Mouse (Mus musculus) neural tube, embryonic 12.5 days (tissue): ENCODE measurements around the gene Agmat. TPM values are rescaled to one million over a fixed set of nuclear protein-coding genes. Genes with fewer than 3 reads are reported as not detected.

Experiments used
- ATAC-seq: fragments of 200-750 bp; cut with Nextera tagmentation; 2 replicates; pipeline ENCODE4 v1.8.0; 2017; ENCODE audit warnings: low read depth, mild to moderate bottlenecking, moderate TSS enrichment, moderate library complexity; ENCODE audit not compliant: low FRiP score
- H3K27ac ChIP-seq: fragments of 300-500 bp; sonication (generic); 2 replicates; pipeline ENCODE4 v1.5.1; 2016
- H3K27me3 ChIP-seq: fragments of 300-500 bp; sonication (generic); replicated peaks from 2 replicates; pipeline ENCODE4 v1.6.1; 2016; ENCODE audit warnings: mild to moderate bottlenecking
- H3K36me3 ChIP-seq: fragments of 300-500 bp; sonication (generic); 2 replicates; pipeline ENCODE4 v1.6.1; 2016; ENCODE audit warnings: mild to moderate bottlenecking
- H3K4me1 ChIP-seq: fragments of 300-500 bp; sonication (generic); 2 replicates; pipeline ENCODE4 v1.6.1; 2016
- H3K4me2 ChIP-seq: fragments of 300-500 bp; sonication (generic); replicated peaks from 2 replicates; pipeline ENCODE4 v1.6.1; 2016; ENCODE audit warnings: mild to moderate bottlenecking
- H3K4me3 ChIP-seq: fragments of 300-500 bp; sonication (generic); 2 replicates; pipeline ENCODE4 v1.5.1; 2016
- H3K9ac ChIP-seq: fragments of 300-500 bp; sonication (generic); 2 replicates; pipeline ENCODE4 v1.6.1; 2016; ENCODE audit warnings: mild to moderate bottlenecking
- H3K9me3 ChIP-seq: fragments of 300-500 bp; sonication (generic); 2 replicates; pipeline ENCODE4 v1.6.1; 2016; ENCODE audit warnings: mild to moderate bottlenecking
- WGBS: fragments of 180-500 bp; shearing (Covaris S2); methylation state at CpG from one replicate; pipeline ENCODE4 v1.1.7; 2016; 5-methylcytosine and 5-hydroxymethylcytosine counted together
- polyA plus RNA-seq: library from polyadenylated mRNA; unstranded; fragments of >200 nt; fragmentation: Nextera tagmentation; extraction: Ambion mirVana; gene quantifications from 2 replicates; pipeline ENCODE4 v1.2.1, GENCODE M21; 2016

Agmat gene
- polyA plus RNA-seq, 1 experiment from 2014 or later = not detected

GRCm38 (mm10) chr4:141722731-141723672 is 23.5 kb upstream of the Agmat start, which contains the start of gene Ddi2:
TSS of gene Ddi2 (minus strand) at chr4:141723419.
- WGBS = under 1% methylated on average over 96 of the region's 105 CpGs
- 0 out of 2 replicates have a peak, but pooled peaks cover 5% of the 10 kb centered on the region for H3K36me3 ChIP-seq
- peak within 1 kb of the TSS; percentile 99 for H3K4me3 ChIP-seq
- H3K27ac ChIP-seq = peak within 1 kb of the TSS; percentile 70
- H3K4me2 ChIP-seq = peak within 1 kb of the TSS; percentile 96
- peak within 1 kb of the TSS; percentile 97 for H3K9ac ChIP-seq
- H3K9me3 ChIP-seq = no peaks in the 10 kb centered on the region
- H3K4me1 ChIP-seq = peaks cover 13% of the 10 kb centered on the region
- ATAC-seq = peak; percentile 87
- no peaks in the 10 kb centered on the region for H3K27me3 ChIP-seq

DNA sequence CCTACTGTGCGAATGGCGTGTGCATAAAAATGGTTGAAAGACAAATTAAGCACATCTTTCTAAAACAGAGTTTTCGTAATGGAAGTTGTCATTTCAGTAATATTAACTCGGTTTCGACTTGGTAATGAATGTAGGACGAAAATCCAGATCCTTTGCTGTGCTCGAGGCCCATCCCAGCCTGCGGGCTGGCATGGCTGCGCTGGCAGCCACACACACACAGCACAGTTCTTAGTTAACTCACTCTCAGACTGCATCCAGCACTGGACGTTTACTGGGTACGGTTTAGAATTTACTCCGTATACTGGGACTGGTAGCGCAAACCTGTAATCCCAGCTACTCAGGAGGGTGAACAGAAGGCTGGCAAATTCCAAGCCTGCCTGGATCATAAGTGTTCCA is 22.8 kb upstream of the Agmat start:
- H3K4me3 ChIP-seq = peak overlapping the region; percentile 99
- WGBS = 9% methylated on average over 13 of the region's 13 CpGs
- ATAC-seq = peak; percentile 76
- H3K4me2 ChIP-seq = peak overlapping the region; percentile 96
- H3K27ac ChIP-seq = no peak overlapping the region
- H3K36me3 ChIP-seq = 0 out of 2 replicates have a peak, but pooled peaks cover 5% of the 10 kb centered on the region
- H3K9me3 ChIP-seq = no peaks in the 10 kb centered on the region
- H3K27me3 ChIP-seq = no peaks in the 10 kb centered on the region
- peak overlapping the region; percentile 97 for H3K9ac ChIP-seq
- peaks cover 13% of the 10 kb centered on the region for H3K4me1 ChIP-seq

GRCm38 (mm10) chr4:141724594-141724993 is 21.9 kb upstream of the Agmat start:
- Histone ChIP-seq H3K9me3 (no peaks in the 10 kb centered on the region), H3K36me3 (0 out of 2 replicates have a peak, but pooled peaks cover 5% of the 10 kb centered on the region), H3K4me1 (peaks cover 13% of the 10 kb centered on the region), H3K4me3 (no peak overlapping the region), H3K4me2 (no peak overlapping the region), H3K27me3 (no peaks in the 10 kb centered on the region), H3K27ac (no peak overlapping the region), H3K9ac (no peak overlapping the region)
- ATAC-seq = no peak
- WGBS = 66% methylated on average over 11 of the region's 11 CpGs

DNA sequence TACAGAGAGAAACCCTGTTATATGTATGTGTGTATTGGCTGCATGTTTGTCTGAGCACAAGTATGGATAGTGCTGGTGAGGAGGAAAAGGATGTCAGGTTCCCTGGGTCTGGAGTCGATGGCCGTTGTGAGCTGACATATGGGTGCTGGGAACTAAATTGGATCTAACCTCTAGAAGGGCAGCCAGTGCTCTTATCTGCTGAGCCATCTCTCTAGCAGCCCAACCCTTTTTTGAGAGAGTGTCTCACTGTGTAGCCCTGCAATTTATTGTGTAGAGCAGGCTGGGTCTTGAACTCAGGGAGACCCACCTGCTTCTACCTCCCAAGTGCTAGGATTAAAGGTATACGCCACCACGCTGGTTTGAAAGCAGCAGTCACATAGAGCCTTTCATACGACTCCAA is 21.2 kb upstream of the Agmat start:
- no peak overlapping the region for H3K9ac ChIP-seq
- H3K4me2 ChIP-seq = no peak overlapping the region
- no peaks in the 10 kb centered on the region for H3K27me3 ChIP-seq
- H3K4me1 ChIP-seq = peaks cover 13% of the 10 kb centered on the region
- H3K36me3 ChIP-seq = no peaks in the 10 kb centered on the region
- H3K27ac ChIP-seq = no peak overlapping the region
- ATAC-seq = no peak
- H3K4me3 ChIP-seq = no peak overlapping the region
- 89% methylated on average over 5 of the region's 5 CpGs for WGBS
- no peaks in the 10 kb centered on the region for H3K9me3 ChIP-seq

- peaks cover 13% of the 10 kb centered on the region for H3K4me1 ChIP-seq
- H3K4me2 ChIP-seq = no peak overlapping the region
- H3K27ac ChIP-seq = no peak overlapping the region
- no peak for ATAC-seq
- H3K9ac ChIP-seq = no peak overlapping the region
- no peaks in the 10 kb centered on the region for H3K27me3 ChIP-seq
- WGBS = 75% methylated on average over 3 of the region's 3 CpGs
- no peak overlapping the region for H3K4me3 ChIP-seq
- no peaks in the 10 kb centered on the region for H3K36me3 ChIP-seq
- no peaks in the 10 kb centered on the region for H3K9me3 ChIP-seq
Observed at GRCm38 (mm10) chr4:141725738-141726137, 20.7 kb upstream of the Agmat start.

GRCm38 (mm10) chr4:141729266-141729665 is 17.2 kb upstream of the Agmat start:
- 87% methylated on average over 3 of the region's 3 CpGs for WGBS

GRCm38 (mm10) chr4:141730401-141730800 is 16.1 kb upstream of the Agmat start:
- Histone ChIP-seq H3K9me3 (no peaks in the 10 kb centered on the region), H3K36me3 (no peaks in the 10 kb centered on the region), H3K4me2 (no peak overlapping the region), H3K4me1 (peaks cover 3% of the 10 kb centered on the region), H3K27ac (no peak overlapping the region), H3K27me3 (no peaks in the 10 kb centered on the region), H3K9ac (no peak overlapping the region), H3K4me3 (no peak overlapping the region)
- 86% methylated on average over 13 of the region's 13 CpGs for WGBS
- ATAC-seq = no peak

More at GRCm38 (mm10) chr4:141729266-141729665, 17.2 kb upstream of the Agmat start:
- no peaks in the 10 kb centered on the region for H3K9me3 ChIP-seq
- H3K4me2 ChIP-seq = no peak overlapping the region
- H3K4me1 ChIP-seq = no peaks in the 10 kb centered on the region
- H3K27me3 ChIP-seq = no peaks in the 10 kb centered on the region
- H3K36me3 ChIP-seq = no peaks in the 10 kb centered on the region
- H3K4me3 ChIP-seq = no peak overlapping the region
- no peak overlapping the region for H3K27ac ChIP-seq
- no peak overlapping the region for H3K9ac ChIP-seq
- ATAC-seq = no peak

GRCm38 (mm10) chr4:141731766-141732165 is 14.7 kb upstream of the Agmat start:
- H3K9ac ChIP-seq = no peak overlapping the region
- H3K9me3 ChIP-seq = no peaks in the 10 kb centered on the region
- H3K36me3 ChIP-seq = no peaks in the 10 kb centered on the region
- no peak overlapping the region for H3K4me3 ChIP-seq
- H3K4me2 ChIP-seq = no peak overlapping the region
- no peaks in the 10 kb centered on the region for H3K27me3 ChIP-seq
- ATAC-seq = no peak
- peaks cover 3% of the 10 kb centered on the region for H3K4me1 ChIP-seq
- WGBS = 79% methylated on average over 5 of the region's 5 CpGs
- no peak overlapping the region for H3K27ac ChIP-seq

- Histone ChIP-seq H3K27ac (no peak overlapping the region), H3K4me2 (peak overlapping the region; percentile 58), H3K9me3 (no peaks in the 10 kb centered on the region), H3K4me1 (peaks cover 3% of the 10 kb centered on the region), H3K27me3 (no peaks in the 10 kb centered on the region), H3K4me3 (peak overlapping the region; percentile 18), H3K9ac (peak overlapping the region; percentile 2; the same call in 1 of the 2 replicates), H3K36me3 (no peaks in the 10 kb centered on the region)
- ATAC-seq = peak; percentile 98
- 9% methylated on average over 24 of the region's 24 CpGs for WGBS
Observed at GRCm38 (mm10) chr4:141734446-141735205, 11.8 kb upstream of the Agmat start.

DNA sequence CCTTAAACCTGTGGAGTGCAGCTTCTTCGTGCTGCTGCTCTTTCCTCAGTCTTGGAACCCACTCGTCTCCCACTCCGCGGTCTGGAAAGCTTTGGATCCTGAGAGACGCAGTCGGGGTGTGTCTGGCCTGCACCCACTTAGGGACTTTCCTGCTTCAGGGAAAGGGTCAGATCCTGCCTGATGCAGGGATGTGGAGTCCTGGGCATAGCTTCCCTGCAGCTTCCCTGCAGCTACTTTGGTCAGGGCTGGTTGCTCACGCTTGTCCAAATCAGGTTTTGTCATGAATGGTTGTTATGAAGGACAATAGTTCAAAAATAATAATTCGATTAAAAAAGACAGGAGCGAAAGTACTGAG is 11.3 kb upstream of the Agmat start:
- Histone ChIP-seq H3K27me3 (no peaks in the 10 kb centered on the region), H3K36me3 (no peaks in the 10 kb centered on the region), H3K9ac (peak overlapping the region; percentile 2; the same call in 1 of the 2 replicates), H3K9me3 (no peaks in the 10 kb centered on the region), H3K27ac (no peak overlapping the region), H3K4me2 (peak overlapping the region; percentile 58), H3K4me1 (peaks cover 3% of the 10 kb centered on the region), H3K4me3 (peak overlapping the region; percentile 18)
- no peak for ATAC-seq
- WGBS = 25% methylated on average over 9 of the region's 9 CpGs

GRCm38 (mm10) chr4:141736856-141737255 is 9.6 kb upstream of the Agmat start:
- ATAC-seq = no peak

DNA sequence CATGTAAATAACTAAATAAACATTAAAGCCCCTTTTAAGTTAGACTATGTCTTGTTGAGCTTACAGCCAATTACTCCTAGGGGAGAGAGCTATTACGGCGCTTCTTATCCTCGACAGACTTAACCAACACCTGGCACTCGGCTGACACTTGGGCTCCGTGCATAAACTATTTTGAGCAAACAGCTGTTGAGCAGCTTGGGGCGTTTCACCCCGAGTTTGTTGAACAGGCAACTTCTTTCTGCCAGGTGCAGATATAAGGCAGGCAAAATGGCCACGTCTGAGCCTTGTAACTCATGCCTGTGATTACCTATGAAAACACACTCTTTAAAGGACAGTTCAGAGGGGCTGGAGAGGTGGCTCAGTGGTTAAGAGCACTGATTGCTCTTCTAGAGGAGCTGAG is 8.5 kb upstream of the Agmat start:
- Histone ChIP-seq H3K4me3 (no peak overlapping the region), H3K4me2 (no peak overlapping the region), H3K9me3 (no peaks in the 10 kb centered on the region), H3K4me1 (peaks cover 3% of the 10 kb centered on the region), H3K27ac (no peak overlapping the region), H3K27me3 (no peaks in the 10 kb centered on the region), H3K36me3 (no peaks in the 10 kb centered on the region), H3K9ac (no peak overlapping the region)
- 80% methylated on average over 8 of the region's 8 CpGs for WGBS
- ATAC-seq = no peak

More at GRCm38 (mm10) chr4:141736856-141737255, 9.6 kb upstream of the Agmat start:
- H3K4me3 ChIP-seq = no peak overlapping the region
- no peaks in the 10 kb centered on the region for H3K27me3 ChIP-seq
- 74% methylated on average over 4 of the region's 4 CpGs for WGBS
- no peaks in the 10 kb centered on the region for H3K9me3 ChIP-seq
- no peak overlapping the region for H3K9ac ChIP-seq
- no peak overlapping the region for H3K4me2 ChIP-seq
- H3K4me1 ChIP-seq = peaks cover 3% of the 10 kb centered on the region
- no peak overlapping the region for H3K27ac ChIP-seq
- H3K36me3 ChIP-seq = no peaks in the 10 kb centered on the region
